Mouse (Mus musculus) ES-Bruce4 (cell line): ENCODE measurements at regions not wholly inside any gene's neighbourhood (a gene's known extent, or its start where the extent isn't known, plus 50 kb on each side); places are given as distances from the start of the nearest gene placed in this dataset.
A peak's percentile ranks its signal among the peaks of the same experiment; 100 is the strongest.

ENCODE experiments used
- CTCF ChIP-seq: IDR thresholded peaks from one replicate; pipeline ENCODE4 v1.8.1; 2011; ENCODE audit warnings: low read depth, low read length
- EP300 ChIP-seq: IDR thresholded peaks from 2 replicates; pipeline ENCODE4 v1.6.1; 2011; ENCODE audit warnings: low read depth, low read length; ENCODE audit not compliant: insufficient read depth
- POLR2A ChIP-seq: IDR thresholded peaks from one replicate; pipeline ENCODE4 v1.8.1; 2011; ENCODE audit warnings: low read length; ENCODE audit not compliant: insufficient read depth

GRCm38 (mm10) chr1:73274480-73274879 is 258.8 kb upstream of the Tnp1 start:
- TF ChIP-seq CTCF (peak; percentile 30), EP300 (no peak), POLR2A (no peak)
